In genomic region chr3:9574305-9574704, GRCm38 (mm10) we compare ENCODE assay signal across 15 mouse cellular contexts. TPM values are rescaled to one million over a fixed set of nuclear protein-coding genes. Genes with fewer than 3 reads are reported as not detected.
DNase-seq lines count a peak whose midpoint lies in the region; ATAC-seq and TF ChIP-seq lines count a peak whose summit lies in the region.
"Had no signal": no experiment of that assay in that cellular context is flagged by ENCODE, and none has a peak within 500 bp of the region (broad histone marks: within the 10 kb centered on the region; RNA-seq: fewer than 3 reads in every experiment).

No protein-coding gene starts in this region.

- 72% methylated on average over 8 of the region's 8 CpGs for WGBS in intestine, embryonic 16.5 days
- WGBS in intestine, postnatal 0 days: 72% methylated on average over 8 of the region's 8 CpGs
- 58% methylated on average over 8 of the region's 8 CpGs for WGBS in embryonic facial prominence, embryonic 15.5 days
- 48% methylated on average over 8 of the region's 8 CpGs for WGBS in liver, embryonic 12.5 days (ENCODE audit: insufficient replicate concordance)

- H3K36me3 ChIP-seq in intestine, embryonic 16.5 days (ENCODE audit: control insufficient read depth, insufficient read depth, low read length): no peaks in the 10 kb centered on the region
- H3K36me3 ChIP-seq in intestine, postnatal 0 days (ENCODE audit: control insufficient read depth, insufficient read depth): no peaks in the 10 kb centered on the region
- H3K36me3 ChIP-seq in embryonic facial prominence, embryonic 15.5 days: no peaks in the 10 kb centered on the region
- H3K36me3 ChIP-seq in liver, embryonic 12.5 days: no peaks in the 10 kb centered on the region
- H3K36me3 ChIP-seq: forebrain, embryonic 12.5 days had no signal

- H3K4me2 ChIP-seq in intestine, embryonic 16.5 days (ENCODE audit: low read depth, low read length): no peak overlapping the region
- H3K4me2 ChIP-seq in intestine, postnatal 0 days (replicated peaks; ENCODE audit: low read depth): no peak overlapping the region
- no peak overlapping the region for H3K4me2 ChIP-seq in embryonic facial prominence, embryonic 15.5 days (replicated peaks)
- peak overlapping the region; percentile 40 for H3K4me2 ChIP-seq in liver, embryonic 12.5 days
- H3K4me2 ChIP-seq: forebrain, embryonic 12.5 days; heart, embryonic 11.5 days; lung, embryonic 14.5 days had no signal

- H3K27me3 ChIP-seq in intestine, embryonic 16.5 days (replicated peaks; ENCODE audit: control insufficient read depth, insufficient read depth, low read length): no peaks in the 10 kb centered on the region
- H3K27me3 ChIP-seq in intestine, postnatal 0 days (replicated peaks; ENCODE audit: control insufficient read depth, insufficient read depth, low read length): no peaks in the 10 kb centered on the region
- no peaks in the 10 kb centered on the region for H3K27me3 ChIP-seq in embryonic facial prominence, embryonic 15.5 days
- no peaks in the 10 kb centered on the region for H3K27me3 ChIP-seq in liver, embryonic 12.5 days (replicated peaks)
- H3K27me3 ChIP-seq: forebrain, embryonic 12.5 days had no signal

- ATAC-seq in intestine, embryonic 16.5 days: peak; percentile 29; the same call in 1 of the 2 replicates
- ATAC-seq in intestine, postnatal 0 days: no peak
- 0 out of 2 replicates have a peak, but pooled peaks have one; percentile 32 for ATAC-seq in embryonic facial prominence, embryonic 15.5 days (ENCODE audit: insufficient number of reproducible peaks, low FRiP score, low TSS enrichment, low read depth)
- peak; percentile 59 for ATAC-seq in liver, embryonic 12.5 days
- ATAC-seq: CD4-positive, CD25-positive, alpha-beta regulatory T cell, adult 4 months; hindbrain, embryonic 16.5 days had no signal

- H3K4me1 ChIP-seq in intestine, embryonic 16.5 days (ENCODE audit: control insufficient read depth, insufficient read depth, low read length): peaks cover 20% of the 10 kb centered on the region
- peaks cover 9% of the 10 kb centered on the region; the same call in 1 of the 2 replicates for H3K4me1 ChIP-seq in intestine, postnatal 0 days (replicated peaks; ENCODE audit: control insufficient read depth, insufficient read depth, low read length)
- peaks cover 28% of the 10 kb centered on the region for H3K4me1 ChIP-seq in embryonic facial prominence, embryonic 15.5 days
- H3K4me1 ChIP-seq in liver, embryonic 12.5 days: peaks cover 73% of the 10 kb centered on the region

- no peak overlapping the region for H3K4me3 ChIP-seq in intestine, embryonic 16.5 days (ENCODE audit: low read length)
- no peak overlapping the region for H3K4me3 ChIP-seq in intestine, postnatal 0 days (ENCODE audit: low read depth, low read length)
- H3K4me3 ChIP-seq in embryonic facial prominence, embryonic 15.5 days (replicated peaks): no peak overlapping the region
- no peak overlapping the region for H3K4me3 ChIP-seq in liver, embryonic 12.5 days
- H3K4me3 ChIP-seq: forebrain, embryonic 12.5 days had no signal

- H3K27ac ChIP-seq in intestine, embryonic 16.5 days (ENCODE audit: low read length): no peak overlapping the region
- H3K27ac ChIP-seq in intestine, postnatal 0 days (ENCODE audit: low read depth, low read length): no peak overlapping the region
- H3K27ac ChIP-seq in embryonic facial prominence, embryonic 15.5 days (replicated peaks): no peak overlapping the region
- peak overlapping the region; percentile 57 for H3K27ac ChIP-seq in liver, embryonic 12.5 days
- H3K27ac ChIP-seq: forebrain, embryonic 12.5 days; kidney, postnatal 0 days had no signal

- peak; percentile 6 for DNase-seq in Muller cell, postnatal 12 days (ENCODE audit: inconsistent ontology term)
- no peak for DNase-seq in gastrocnemius, postnatal 25 days
- DNase-seq in ovary, postnatal 36 days (ENCODE audit: low spot score): no peak
- DNase-seq: cerebellum, adult 18-20 months; right cerebral cortex, postnatal 25 days had no signal

- H3K9ac ChIP-seq in intestine, embryonic 16.5 days (ENCODE audit: low read depth, low read length): no peak overlapping the region
- no peak overlapping the region for H3K9ac ChIP-seq in intestine, postnatal 0 days (ENCODE audit: low read depth, low read length)
- no peak overlapping the region for H3K9ac ChIP-seq in embryonic facial prominence, embryonic 15.5 days
- H3K9ac ChIP-seq in liver, embryonic 12.5 days: peak overlapping the region; percentile 22; the same call in 1 of the 2 replicates
- H3K9ac ChIP-seq: forebrain, embryonic 12.5 days; lung, embryonic 14.5 days had no signal

- TF ChIP-seq CTCF in intestine, postnatal 0 days (IDR thresholded peaks at IDR 0.05; ENCODE audit: low read depth): no peak

- no peaks in the 10 kb centered on the region for H3K9me3 ChIP-seq in intestine, embryonic 16.5 days (ENCODE audit: control insufficient read depth, low read length)
- no peaks in the 10 kb centered on the region for H3K9me3 ChIP-seq in intestine, postnatal 0 days (ENCODE audit: control insufficient read depth)
- H3K9me3 ChIP-seq in embryonic facial prominence, embryonic 15.5 days (replicated peaks): no peaks in the 10 kb centered on the region
- no peaks in the 10 kb centered on the region for H3K9me3 ChIP-seq in liver, embryonic 12.5 days (replicated peaks)
- H3K9me3 ChIP-seq: forebrain, embryonic 12.5 days had no signal

RNA-seq across cellular contexts. Expression of gene Zfp704, which starts 35.6 kb away (rescaled TPM):
- 4.4 and 4.7 TPM in 2 replicates for polyA plus RNA-seq in intestine, embryonic 16.5 days (2015; fragmentation: Nextera tagmentation; extraction: Ambion mirVana)
- polyA plus RNA-seq in intestine, postnatal 0 days (2015; fragmentation: Nextera tagmentation; extraction: Ambion mirVana): 2.8 and 3.3 TPM in 2 replicates
- polyA plus RNA-seq in embryonic facial prominence, embryonic 15.5 days (2015; fragmentation: Nextera tagmentation; extraction: Ambion mirVana): 9.0 and 10.2 TPM in 2 replicates
- 1.8 and 2.2 TPM in 2 replicates for polyA plus RNA-seq in liver, embryonic 12.5 days (2016; fragmentation: Nextera tagmentation; extraction: Ambion mirVana)
- 1 to 10 TPM; 5.1 to 5.2 TPM for total RNA-seq in gastrocnemius, postnatal 25 days (2021)
